Mouse (Mus musculus): ENCODE data around the gene Sco1. TPM values are rescaled to one million over a fixed set of nuclear protein-coding genes. Genes with fewer than 3 reads are reported as not detected.
"Not testable (repeated sequence)": the region's sequence is repeated elsewhere in the genome, so short reads cannot be mapped to it uniquely, and the experiment has no call there.

The Sco1 gene
- polyA plus RNA-seq, 1 experiment from 2014 or later: 24.9 TPM

DNA sequence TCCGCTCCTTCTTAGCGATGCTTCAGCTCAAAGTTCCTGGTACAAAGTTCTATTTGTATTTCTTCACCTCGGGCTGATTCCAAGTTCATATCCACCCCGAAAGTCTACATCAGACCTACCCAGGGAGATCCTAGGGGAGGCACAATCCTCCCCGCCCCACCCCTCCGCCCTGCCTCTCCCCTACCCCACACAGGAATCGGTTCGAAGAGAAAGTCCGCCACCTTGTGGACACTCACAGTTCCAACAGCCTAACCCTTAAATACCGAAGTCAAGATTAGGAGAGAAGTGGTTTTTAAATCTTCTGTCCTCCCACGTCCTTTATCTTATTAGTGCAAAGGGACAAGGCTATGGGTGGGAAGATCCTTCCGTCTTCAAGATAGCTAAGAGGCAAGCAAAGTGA is 31.5 kb upstream of the Sco1 start:
- no peaks in the 10 kb centered on the region for H3K36me3 ChIP-seq (ENCODE audit: control insufficient read depth, insufficient read depth, low read length)
- peak overlapping the region; percentile 13 for H3K4me3 ChIP-seq (ENCODE audit: low read depth, low read length)
- peaks cover 6% of the 10 kb centered on the region; the same call in 1 of the 2 replicates for H3K4me1 ChIP-seq (ENCODE audit: control insufficient read depth, insufficient read depth, low read length)
- no peak overlapping the region for H3K9ac ChIP-seq (ENCODE audit: low read depth, low read length)
- ATAC-seq (replicated peaks; ENCODE audit: insufficient number of reproducible peaks, low FRiP score, low TSS enrichment): no peak
- 1% methylated on average over 12 of the region's 12 CpGs for WGBS (ENCODE audit: insufficient replicate concordance)
- no peak overlapping the region for H3K27ac ChIP-seq (ENCODE audit: low read depth, low read length)
- H3K9me3 ChIP-seq (replicated peaks; ENCODE audit: control insufficient read depth, low read length): no peaks in the 10 kb centered on the region
- peaks cover 13% of the 10 kb centered on the region; the same call in 1 of the 2 replicates for H3K27me3 ChIP-seq (ENCODE audit: control insufficient read depth, insufficient read depth, low read length)
- H3K4me2 ChIP-seq: peak overlapping the region; percentile 56

DNA sequence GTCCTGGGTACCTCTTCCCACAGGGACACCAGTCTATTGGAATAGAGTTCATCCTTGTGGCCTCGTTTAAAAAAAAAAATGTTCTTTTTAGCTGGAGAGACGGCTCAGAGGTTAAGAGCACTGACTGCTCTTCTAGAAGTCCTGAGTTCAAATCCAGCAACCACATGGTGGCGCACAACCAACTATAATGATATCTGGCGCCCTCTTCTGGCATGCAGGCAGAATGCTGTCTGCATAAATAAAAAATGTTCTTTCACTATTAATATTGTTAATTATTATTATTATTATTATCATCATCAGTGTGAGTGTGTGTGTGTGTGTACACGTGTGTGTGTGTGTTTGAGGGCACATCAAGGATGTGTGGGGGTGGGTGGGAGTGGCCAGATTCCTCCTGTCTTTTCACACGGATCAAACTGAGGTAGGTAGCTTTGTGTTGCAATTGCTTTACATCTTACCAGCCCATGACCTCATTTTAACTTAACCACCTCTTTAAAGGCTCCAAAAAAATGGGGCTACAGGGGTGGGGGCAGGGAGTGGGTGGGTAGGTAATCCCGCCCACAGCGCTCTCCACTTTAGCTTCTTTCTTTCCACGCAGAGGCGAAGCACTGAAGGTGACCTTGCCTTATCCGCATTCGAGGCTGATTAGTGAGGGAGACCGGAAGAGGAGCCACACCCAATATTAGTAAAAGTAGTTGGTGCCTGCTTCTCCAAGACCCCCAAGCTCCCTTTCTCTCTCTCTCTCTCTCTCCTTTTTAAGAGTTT is 29.9 kb upstream of the Sco1 start:
- no peaks in the 10 kb centered on the region for H3K9me3 ChIP-seq (replicated peaks; ENCODE audit: control insufficient read depth, low read length)
- no peak overlapping the region for H3K9ac ChIP-seq (ENCODE audit: low read depth, low read length)
- no peaks in the 10 kb centered on the region for H3K36me3 ChIP-seq (ENCODE audit: control insufficient read depth, insufficient read depth, low read length)
- H3K4me3 ChIP-seq (ENCODE audit: low read depth, low read length): no peak overlapping the region
- WGBS (ENCODE audit: insufficient replicate concordance): 75% methylated on average over 13 of the region's 13 CpGs
- H3K4me2 ChIP-seq: no peak overlapping the region
- no peak for ATAC-seq (replicated peaks; ENCODE audit: insufficient number of reproducible peaks, low FRiP score, low TSS enrichment)
- peaks cover 13% of the 10 kb centered on the region; the same call in 1 of the 2 replicates for H3K27me3 ChIP-seq (ENCODE audit: control insufficient read depth, insufficient read depth, low read length)
- H3K27ac ChIP-seq (ENCODE audit: low read depth, low read length): no peak overlapping the region
- peaks cover 6% of the 10 kb centered on the region; the same call in 1 of the 2 replicates for H3K4me1 ChIP-seq (ENCODE audit: control insufficient read depth, insufficient read depth, low read length)

DNA sequence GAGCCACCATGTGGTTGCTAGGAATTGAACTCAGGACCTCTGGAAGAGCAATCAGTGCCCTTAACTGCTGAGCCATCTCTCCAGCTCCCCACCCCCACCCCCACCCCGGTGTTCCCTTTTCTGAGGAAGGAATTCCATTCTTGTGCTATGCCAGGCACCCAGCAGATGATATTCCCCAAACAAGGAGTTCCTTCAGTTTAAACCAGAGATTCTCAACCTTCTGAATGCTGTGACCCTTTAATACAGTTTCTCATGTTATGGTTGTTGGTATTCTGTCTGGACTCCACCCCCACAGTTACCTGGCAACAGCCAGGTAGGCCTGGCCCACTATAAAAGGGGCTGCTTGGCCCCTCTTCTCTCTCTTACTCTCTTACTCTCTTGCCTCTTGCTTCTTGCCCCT is 29.3 kb upstream of the Sco1 start:
- peaks cover 13% of the 10 kb centered on the region; the same call in 1 of the 2 replicates for H3K27me3 ChIP-seq (ENCODE audit: control insufficient read depth, insufficient read depth, low read length)
- H3K9ac ChIP-seq (ENCODE audit: low read depth, low read length); H3K4me1 ChIP-seq (ENCODE audit: control insufficient read depth, insufficient read depth, low read length); H3K9me3 ChIP-seq (replicated peaks; ENCODE audit: control insufficient read depth, low read length); ATAC-seq (replicated peaks; ENCODE audit: insufficient number of reproducible peaks, low FRiP score, low TSS enrichment); H3K4me2 ChIP-seq; H3K4me3 ChIP-seq (ENCODE audit: low read depth, low read length); H3K27ac ChIP-seq (ENCODE audit: low read depth, low read length); H3K36me3 ChIP-seq (ENCODE audit: control insufficient read depth, insufficient read depth, low read length): not testable (repeated sequence)
- WGBS (ENCODE audit: insufficient replicate concordance): 40% methylated on average over 1 of the region's 1 CpGs

DNA sequence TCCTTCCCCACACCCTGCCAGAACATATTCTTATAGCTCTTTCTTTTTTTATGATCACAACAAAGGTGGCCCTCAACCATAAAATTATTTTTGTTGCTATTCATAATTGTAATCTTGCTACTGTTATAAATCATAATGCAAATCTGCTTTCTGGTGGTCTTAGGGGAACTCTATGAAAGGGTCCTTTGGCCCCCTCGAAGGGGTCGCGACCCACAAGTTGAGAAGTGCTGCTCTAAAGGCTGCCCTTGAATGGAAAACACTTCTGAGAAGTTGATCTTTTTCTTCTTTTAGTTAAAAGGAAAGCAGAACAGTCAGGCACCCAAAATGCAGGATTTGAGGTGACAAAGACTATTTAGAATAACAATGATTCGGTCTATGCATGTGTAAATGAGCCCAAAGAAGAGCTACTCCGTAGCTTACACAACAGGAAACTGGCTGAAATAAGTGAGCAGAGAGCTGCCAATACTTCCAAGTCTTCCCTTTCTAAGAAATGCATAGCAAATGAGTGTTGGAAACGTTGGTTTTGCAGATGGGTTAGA is 28.6 kb upstream of the Sco1 start:
- ATAC-seq (replicated peaks; ENCODE audit: insufficient number of reproducible peaks, low FRiP score, low TSS enrichment): no peak
- H3K9me3 ChIP-seq (replicated peaks; ENCODE audit: control insufficient read depth, low read length): no peaks in the 10 kb centered on the region
- H3K27ac ChIP-seq (ENCODE audit: low read depth, low read length): no peak overlapping the region
- WGBS (ENCODE audit: insufficient replicate concordance): 40% methylated on average over 6 of the region's 6 CpGs
- peaks cover 11% of the 10 kb centered on the region; the same call in 1 of the 2 replicates for H3K27me3 ChIP-seq (ENCODE audit: control insufficient read depth, insufficient read depth, low read length)
- no peak overlapping the region for H3K4me2 ChIP-seq
- no peaks in the 10 kb centered on the region for H3K36me3 ChIP-seq (ENCODE audit: control insufficient read depth, insufficient read depth, low read length)
- H3K4me3 ChIP-seq (ENCODE audit: low read depth, low read length): no peak overlapping the region
- 0 out of 2 replicates have a peak, but pooled peaks cover 3% of the 10 kb centered on the region for H3K4me1 ChIP-seq (ENCODE audit: control insufficient read depth, insufficient read depth, low read length)
- no peak overlapping the region for H3K9ac ChIP-seq (ENCODE audit: low read depth, low read length)

DNA sequence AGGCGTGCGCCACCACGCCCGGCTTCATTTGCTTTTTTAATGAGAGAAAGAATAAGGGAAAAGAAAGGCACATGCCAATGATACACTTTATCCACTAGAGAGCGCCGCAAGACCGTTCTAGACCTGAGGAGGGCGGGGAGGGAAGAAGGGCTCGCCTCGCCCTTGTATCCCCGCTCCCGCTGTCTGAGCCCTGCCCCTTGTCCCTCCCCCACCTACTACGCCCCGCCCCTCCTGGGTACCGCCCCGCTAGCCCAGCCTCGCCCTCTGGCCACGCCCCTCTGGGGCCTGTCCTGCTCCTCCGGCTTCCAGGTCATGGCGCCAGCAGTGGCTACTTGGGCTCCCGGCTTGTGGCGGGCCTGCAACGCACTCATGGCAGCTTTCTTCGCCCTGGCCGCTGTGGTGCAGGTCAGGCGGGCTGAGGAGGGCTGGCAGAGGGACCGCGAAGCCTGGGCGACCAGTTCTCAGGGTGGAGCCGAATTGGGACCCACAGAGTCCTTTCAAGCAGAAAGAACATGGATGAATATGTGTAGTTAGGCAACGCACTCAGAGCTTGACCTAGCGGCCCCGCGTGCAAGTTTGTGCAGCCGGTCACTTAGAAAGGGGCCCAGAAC is 27.5 kb upstream of the Sco1 start, which contains the start of gene Tmem220:
Gene Tmem220 (plus strand): TSS at position 288 of the 611 bp plus-strand sequence.
- Histone ChIP-seq H3K4me1 (ENCODE audit: control insufficient read depth, insufficient read depth, low read length) (0 out of 2 replicates have a peak, but pooled peaks cover 3% of the 10 kb centered on the region), H3K27me3 (ENCODE audit: control insufficient read depth, insufficient read depth, low read length) (peaks cover 8% of the 10 kb centered on the region; the same call in 1 of the 2 replicates), H3K4me2 (peak within 1 kb of the TSS; percentile 81), H3K4me3 (ENCODE audit: low read depth, low read length) (peak within 1 kb of the TSS; percentile 58), H3K9ac (ENCODE audit: low read depth, low read length) (peak within 1 kb of the TSS; percentile 82), H3K36me3 (ENCODE audit: control insufficient read depth, insufficient read depth, low read length) (no peaks in the 10 kb centered on the region), H3K27ac (ENCODE audit: low read depth, low read length) (no peak within 1 kb of the TSS), H3K9me3 (replicated peaks; ENCODE audit: control insufficient read depth, low read length) (no peaks in the 10 kb centered on the region)
- peak; percentile 99 for ATAC-seq (replicated peaks; ENCODE audit: insufficient number of reproducible peaks, low FRiP score, low TSS enrichment)
- 3% methylated on average over 35 of the region's 35 CpGs for WGBS (ENCODE audit: insufficient replicate concordance)

DNA sequence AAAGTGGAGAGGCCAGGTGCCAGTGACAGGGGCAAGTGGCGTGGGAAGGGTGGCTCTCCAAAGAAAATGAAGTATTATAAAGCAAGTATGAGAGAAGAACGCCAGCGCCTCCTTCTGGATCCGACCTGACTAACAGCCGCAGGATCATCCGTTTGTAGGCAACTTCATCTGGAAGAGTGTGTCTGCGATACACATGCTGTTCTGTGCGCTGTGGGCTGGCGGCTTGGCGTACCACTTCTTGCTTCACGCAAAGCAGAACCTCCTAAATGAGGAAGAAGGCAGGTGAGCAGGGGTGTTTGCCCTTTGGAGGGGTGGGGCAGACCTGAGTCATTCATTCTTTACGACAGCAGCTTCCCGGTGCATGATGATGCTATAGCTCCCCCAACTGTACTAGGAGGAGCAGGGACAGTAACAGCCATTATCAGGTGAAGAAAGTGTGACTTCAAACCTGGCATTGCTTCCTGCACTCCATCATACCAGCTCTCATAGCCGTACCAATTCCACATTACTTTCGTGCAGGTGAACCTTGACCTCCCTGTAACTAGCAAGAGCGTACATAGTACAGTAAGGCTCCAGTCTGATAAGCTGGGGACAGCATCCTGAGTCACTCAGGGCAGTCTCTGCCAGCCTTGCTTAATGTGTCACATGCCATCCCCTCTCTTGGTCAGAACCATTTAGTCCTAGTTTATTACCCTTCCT is 21.4 kb upstream of the Sco1 start:
- Histone ChIP-seq H3K27ac (ENCODE audit: low read depth, low read length) (no peak overlapping the region), H3K9ac (ENCODE audit: low read depth, low read length) (no peak overlapping the region), H3K4me1 (ENCODE audit: control insufficient read depth, insufficient read depth, low read length) (no peaks in the 10 kb centered on the region), H3K27me3 (ENCODE audit: control insufficient read depth, insufficient read depth, low read length) (no peaks in the 10 kb centered on the region), H3K4me3 (ENCODE audit: low read depth, low read length) (no peak overlapping the region), H3K36me3 (ENCODE audit: control insufficient read depth, insufficient read depth, low read length) (no peaks in the 10 kb centered on the region), H3K9me3 (replicated peaks; ENCODE audit: control insufficient read depth, low read length) (no peaks in the 10 kb centered on the region), H3K4me2 (no peak overlapping the region)
- ATAC-seq (replicated peaks; ENCODE audit: insufficient number of reproducible peaks, low FRiP score, low TSS enrichment): no peak
- WGBS (ENCODE audit: insufficient replicate concordance): 51% methylated on average over 16 of the region's 16 CpGs

DNA sequence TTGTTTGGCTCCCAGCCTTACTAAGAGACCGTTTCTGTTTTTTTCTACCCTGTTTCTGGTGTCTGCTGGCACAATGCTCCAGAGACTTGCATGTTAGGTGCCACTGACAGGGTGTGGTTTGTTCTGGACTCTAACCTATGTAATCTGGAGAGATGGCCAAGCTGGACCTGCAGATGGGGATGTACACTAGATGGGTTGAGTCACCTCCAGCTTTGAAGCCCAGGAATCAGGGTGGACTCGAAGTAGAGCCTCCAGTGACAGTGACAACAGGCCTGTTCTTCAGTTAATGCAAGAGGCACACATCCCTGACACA is 20.9 kb upstream of the Sco1 start:
- no peaks in the 10 kb centered on the region for H3K4me1 ChIP-seq (ENCODE audit: control insufficient read depth, insufficient read depth, low read length)

DNA sequence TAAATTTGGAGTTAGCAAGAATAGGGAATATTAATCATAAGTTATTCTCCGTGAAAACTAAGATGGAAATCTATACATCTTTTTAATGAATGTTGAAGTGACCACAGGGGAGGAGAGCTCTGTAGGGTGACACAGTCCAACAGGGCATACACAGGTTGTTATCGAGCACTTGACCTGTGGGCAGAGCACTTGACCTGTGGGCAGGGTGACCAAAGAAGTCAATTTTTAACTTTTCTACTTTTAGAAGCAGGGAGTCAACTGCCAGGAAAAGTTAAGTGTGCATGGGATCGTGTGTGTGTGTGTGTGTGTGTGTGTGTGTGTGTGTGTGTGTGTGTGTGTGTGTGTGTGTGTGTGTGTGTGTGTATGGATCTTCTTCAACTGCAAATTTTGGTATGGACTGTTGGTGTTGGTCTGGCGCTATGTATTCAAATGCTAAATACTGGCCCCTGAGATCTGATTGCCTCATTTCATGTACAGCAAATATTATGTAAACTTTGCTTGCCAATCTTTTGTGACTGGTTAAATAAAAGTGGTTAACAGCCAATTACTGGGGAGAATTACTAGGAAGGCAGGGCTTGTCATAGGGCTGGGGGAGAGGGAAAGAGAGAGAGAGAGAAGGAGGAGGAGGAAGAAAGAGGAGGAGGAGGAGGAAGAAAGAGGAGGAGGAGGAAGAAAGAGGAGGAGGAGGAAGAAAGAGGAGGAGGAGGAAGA is 17.5 kb upstream of the Sco1 start:
- ATAC-seq (replicated peaks; ENCODE audit: insufficient number of reproducible peaks, low FRiP score, low TSS enrichment): no peak
- Histone ChIP-seq H3K27me3 (ENCODE audit: control insufficient read depth, insufficient read depth, low read length) (no peaks in the 10 kb centered on the region), H3K4me3 (ENCODE audit: low read depth, low read length) (no peak overlapping the region), H3K9me3 (replicated peaks; ENCODE audit: control insufficient read depth, low read length) (no peaks in the 10 kb centered on the region), H3K4me1 (ENCODE audit: control insufficient read depth, insufficient read depth, low read length) (no peaks in the 10 kb centered on the region), H3K36me3 (ENCODE audit: control insufficient read depth, insufficient read depth, low read length) (peaks cover 12% of the 10 kb centered on the region), H3K4me2 (no peak overlapping the region), H3K9ac (ENCODE audit: low read depth, low read length) (no peak overlapping the region), H3K27ac (ENCODE audit: low read depth, low read length) (no peak overlapping the region)
- 67% methylated on average over 4 of the region's 4 CpGs for WGBS (ENCODE audit: insufficient replicate concordance)

More for the DNA sequence above, 20.9 kb upstream of the Sco1 start:
- H3K9ac ChIP-seq (ENCODE audit: low read depth, low read length): no peak overlapping the region
- H3K27ac ChIP-seq (ENCODE audit: low read depth, low read length): no peak overlapping the region
- no peaks in the 10 kb centered on the region for H3K9me3 ChIP-seq (replicated peaks; ENCODE audit: control insufficient read depth, low read length)
- H3K27me3 ChIP-seq (ENCODE audit: control insufficient read depth, insufficient read depth, low read length): no peaks in the 10 kb centered on the region
- no peaks in the 10 kb centered on the region for H3K36me3 ChIP-seq (ENCODE audit: control insufficient read depth, insufficient read depth, low read length)
- no peak overlapping the region for H3K4me2 ChIP-seq
- WGBS (ENCODE audit: insufficient replicate concordance): 67% methylated on average over 2 of the region's 2 CpGs
- ATAC-seq (replicated peaks; ENCODE audit: insufficient number of reproducible peaks, low FRiP score, low TSS enrichment): no peak
- no peak overlapping the region for H3K4me3 ChIP-seq (ENCODE audit: low read depth, low read length)

All from heart, embryonic 11.5 days (tissue).